Mouse (Mus musculus) forebrain, embryonic 11.5 days (tissue): ENCODE results near the gene Dnase1l1. TPM values are rescaled to one million over a fixed set of nuclear protein-coding genes. Genes with fewer than 3 reads are reported as not detected.

Experiments used
- ATAC-seq: fragments of 200-750 bp; cut with Nextera tagmentation; replicated peaks from 2 replicates; pipeline ENCODE4 v1.8.0; 2017; ENCODE audit warnings: moderate TSS enrichment; ENCODE audit not compliant: low FRiP score
- DNase-seq: peaks from one replicate; pipeline ENCODE4 v3.0.0-alpha.2; 2017; ENCODE audit warnings: low spot score
- H3K27ac ChIP-seq: fragments of 300-500 bp; sonication (generic); 2 replicates; pipeline ENCODE4 v1.5.1; 2014; ENCODE audit warnings: low read depth, low read length
- H3K27me3 ChIP-seq: fragments of 300-500 bp; sonication (generic); 2 replicates; pipeline ENCODE4 v1.6.1; 2014; ENCODE audit warnings: mild to moderate bottlenecking, low read length, mixed read lengths; ENCODE audit not compliant: control insufficient read depth, insufficient read depth
- H3K36me3 ChIP-seq: fragments of 300-500 bp; sonication (generic); 2 replicates; pipeline ENCODE4 v1.6.1; 2014; ENCODE audit warnings: mild to moderate bottlenecking, low read length, moderate library complexity, mixed read lengths; ENCODE audit not compliant: control insufficient read depth, insufficient read depth
- H3K4me1 ChIP-seq: fragments of 300-500 bp; sonication (generic); replicated peaks from 2 replicates; pipeline ENCODE4 v1.6.1; 2014; ENCODE audit warnings: low read length, mixed read lengths; ENCODE audit not compliant: control insufficient read depth, insufficient read depth
- H3K4me2 ChIP-seq: fragments of 300-500 bp; sonication (generic); 2 replicates; pipeline ENCODE4 v1.6.1; 2014; ENCODE audit warnings: low read depth, mild to moderate bottlenecking, low read length, moderate library complexity, mixed read lengths; ENCODE audit not compliant: severe bottlenecking
- H3K4me3 ChIP-seq: fragments of 300-500 bp; sonication (generic); 2 replicates; pipeline ENCODE4 v1.5.1; 2014; ENCODE audit warnings: low read depth, low read length
- H3K9ac ChIP-seq: fragments of 300-500 bp; sonication (generic); 2 replicates; pipeline ENCODE4 v1.6.1; 2014; ENCODE audit warnings: low read length
- H3K9me3 ChIP-seq: fragments of 300-500 bp; sonication (generic); 2 replicates; pipeline ENCODE4 v1.6.1; 2016; ENCODE audit warnings: low read length, mixed read lengths; ENCODE audit not compliant: control insufficient read depth
- WGBS: fragments of 180-500 bp; shearing (Covaris S2); extraction: QIAGEN DNeasy Blood & Tissue Kit; methylation state at CpG from one replicate; pipeline ENCODE4 v1.1.7; 2014; 5-methylcytosine and 5-hydroxymethylcytosine counted together
- polyA plus RNA-seq: library from polyadenylated mRNA; unstranded; fragments of >200 nt; fragmentation: Nextera tagmentation; extraction: Ambion mirVana; gene quantifications from 2 replicates; pipeline ENCODE4 v1.2.1, GENCODE M21; 2014

Gene Dnase1l1
- polyA plus RNA-seq = 3.5 and 5.2 TPM in 2 replicates

DNA sequence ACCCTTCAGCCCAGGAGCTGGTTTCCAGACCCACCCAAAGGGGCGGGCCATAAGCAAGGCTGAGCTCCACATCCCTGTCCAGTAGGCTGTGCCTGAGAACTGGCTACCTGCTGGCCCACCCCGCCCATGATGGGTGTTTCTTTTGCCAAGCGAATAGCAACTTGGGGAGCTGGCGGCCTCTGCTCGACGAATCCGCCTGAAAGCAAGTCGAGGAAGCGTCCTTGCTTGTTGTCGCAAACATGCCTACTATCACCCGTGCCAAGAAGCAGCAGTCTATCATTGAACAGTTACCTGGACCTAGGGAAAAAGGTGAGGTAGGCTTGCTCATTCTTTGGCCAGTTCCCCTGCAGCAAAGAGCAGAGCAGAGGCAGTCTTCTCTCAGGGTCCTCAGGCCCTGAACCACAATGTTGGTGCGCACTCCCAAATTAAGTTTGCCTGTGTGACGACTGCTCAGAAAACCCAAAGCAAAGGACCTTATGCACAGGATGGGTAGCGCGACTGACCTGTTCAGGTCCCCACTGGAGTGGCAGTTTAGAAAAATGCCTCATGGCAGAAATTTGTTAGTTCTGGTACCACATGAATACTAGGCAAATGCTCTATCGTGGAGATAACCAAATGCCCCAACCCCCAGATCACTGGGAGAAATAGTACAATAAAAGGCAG is at the start of gene Dnase1l1, which contains the start of gene Taz:
TSS of gene Dnase1l1 (minus strand) at position 606 of the 663 bp plus-strand sequence.
TSS of gene Taz (plus strand) at position 181 of the 663 bp plus-strand sequence.
- DNase-seq (peak; percentile 70), ATAC-seq (peak; percentile 78)
- H3K4me2 ChIP-seq = peak within 1 kb of the TSS; percentile 64
- H3K4me3 ChIP-seq = peak within 1 kb of the TSS; percentile 49
- H3K27me3 ChIP-seq = no peaks in the 10 kb centered on the region
- peak within 1 kb of the TSS; percentile 25; the same call in 1 of the 2 replicates for H3K27ac ChIP-seq
- WGBS = 15% methylated on average over 16 of the region's 16 CpGs
- H3K36me3 ChIP-seq = no peaks in the 10 kb centered on the region
- peaks cover 4% of the 10 kb centered on the region; the same call in 1 of the 2 replicates for H3K4me1 ChIP-seq
- H3K9me3 ChIP-seq = no peaks in the 10 kb centered on the region
- peak within 1 kb of the TSS; percentile 68 for H3K9ac ChIP-seq

- Histone ChIP-seq H3K9ac (peak overlapping the region; percentile 66), H3K4me1 (no peaks in the 10 kb centered on the region), H3K36me3 (no peaks in the 10 kb centered on the region), H3K27ac (no peak overlapping the region), H3K4me2 (peak overlapping the region; percentile 67), H3K4me3 (peak overlapping the region; percentile 49), H3K9me3 (no peaks in the 10 kb centered on the region), H3K27me3 (no peaks in the 10 kb centered on the region)
- ATAC-seq (no peak), DNase-seq (no peak)
- 67% methylated on average over 2 of the region's 2 CpGs for WGBS
Observed at GRCm38 (mm10) chrX:74330166-74330930, 48.2 kb upstream of the Dnase1l1 start.

DNA sequence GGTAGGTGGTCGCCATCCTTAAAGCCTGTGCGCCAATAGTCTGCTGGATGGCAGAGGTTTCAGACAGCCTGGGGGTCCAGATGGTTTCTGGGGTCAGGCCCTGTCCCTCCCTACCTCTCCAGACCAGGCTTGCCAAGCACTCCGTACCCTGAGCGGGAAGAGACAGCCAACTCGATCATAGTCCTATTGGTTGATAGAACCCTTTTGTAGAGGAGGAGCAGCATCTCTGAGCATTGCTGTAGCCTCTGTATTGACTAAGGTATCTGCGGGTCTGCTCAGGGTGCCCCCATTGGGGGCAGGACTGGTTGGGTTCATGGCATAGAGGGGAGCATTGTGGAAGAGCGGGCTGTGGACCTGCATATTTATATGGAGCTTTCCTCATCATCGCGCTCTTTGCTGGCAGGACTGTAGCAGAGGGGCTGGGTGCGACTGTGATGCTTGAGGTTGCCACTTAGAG is 47.1 kb upstream of the Dnase1l1 start:
- no peaks in the 10 kb centered on the region for H3K4me1 ChIP-seq
- H3K27ac ChIP-seq = no peak overlapping the region
- DNase-seq (no peak), ATAC-seq (peak; percentile 75)
- H3K4me3 ChIP-seq = peak overlapping the region; percentile 49
- no peaks in the 10 kb centered on the region for H3K36me3 ChIP-seq
- H3K9ac ChIP-seq = peak overlapping the region; percentile 66
- 18% methylated on average over 9 of the region's 10 CpGs for WGBS
- peak overlapping the region; percentile 67 for H3K4me2 ChIP-seq
- H3K27me3 ChIP-seq = no peaks in the 10 kb centered on the region
- no peaks in the 10 kb centered on the region for H3K9me3 ChIP-seq

- Histone ChIP-seq H3K36me3 (no peaks in the 10 kb centered on the region), H3K4me1 (no peaks in the 10 kb centered on the region), H3K4me3 (peak within 1 kb of the TSS; percentile 49), H3K4me2 (peak within 1 kb of the TSS; percentile 67), H3K9me3 (no peaks in the 10 kb centered on the region), H3K27me3 (no peaks in the 10 kb centered on the region), H3K9ac (peak within 1 kb of the TSS; percentile 66), H3K27ac (peak within 1 kb of the TSS; percentile 68)
- 26% methylated on average over 26 of the region's 30 CpGs for WGBS
- DNase-seq (peak; percentile 86), ATAC-seq (peak; percentile 96)
Observed at GRCm38 (mm10) chrX:74328725-74329161, 46.6 kb upstream of the Dnase1l1 start, which contains the start of gene Plxna3. Gene Plxna3 (plus strand): TSS chrX:74329066.

DNA sequence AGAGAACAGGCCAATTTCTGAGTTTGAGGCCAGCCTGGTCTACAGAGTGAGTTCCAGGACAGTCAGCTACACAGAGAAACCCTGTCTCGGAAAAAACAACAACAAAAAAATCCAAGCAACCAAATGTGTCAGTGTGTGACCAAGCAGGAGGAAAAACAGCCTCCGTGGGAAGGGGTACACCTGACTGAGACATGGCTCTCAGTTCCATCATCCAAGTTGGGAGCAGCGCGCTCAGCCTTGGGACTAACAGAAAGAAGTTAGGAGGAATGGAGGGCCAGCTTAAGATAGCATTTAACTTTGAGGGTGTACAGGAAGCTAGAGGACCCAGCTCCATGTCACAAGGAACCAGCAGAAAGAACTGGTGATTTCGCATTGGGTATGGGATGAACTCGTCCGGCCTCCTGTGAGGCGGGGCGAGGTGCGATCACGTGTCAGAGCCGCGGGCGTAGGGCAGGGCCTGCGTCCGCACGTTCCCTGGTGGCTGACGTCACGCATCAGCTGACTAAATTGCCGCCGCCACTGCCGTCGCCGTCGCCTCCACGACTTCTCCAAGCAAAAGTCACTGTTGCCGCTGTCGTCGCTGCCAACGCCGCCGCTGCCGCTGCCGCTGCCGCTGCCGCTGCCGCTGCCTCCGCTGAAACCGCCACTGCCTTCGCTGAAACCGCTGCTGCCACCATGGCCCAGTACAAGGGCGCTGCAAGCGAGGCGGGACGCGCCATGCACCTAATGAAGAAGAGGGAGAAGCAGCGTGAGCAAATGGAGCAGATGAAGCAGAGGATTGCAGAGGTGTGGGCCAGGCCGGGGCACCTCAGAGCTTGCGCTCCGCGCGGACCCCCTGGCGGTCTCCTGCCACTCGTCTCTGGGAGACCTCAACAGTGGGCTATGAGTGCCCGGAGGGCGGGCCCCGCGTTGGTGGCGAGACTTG is 30.7 kb upstream of the Dnase1l1 start, which contains the start of gene Fam50a:
TSS of gene Fam50a (plus strand) at position 494 of the 925 bp plus-strand sequence.
- Histone ChIP-seq H3K9ac (peak within 1 kb of the TSS; percentile 64), H3K27ac (peak within 1 kb of the TSS; percentile 27; the same call in 1 of the 2 replicates), H3K36me3 (peaks cover 9% of the 10 kb centered on the region), H3K4me3 (peak within 1 kb of the TSS; percentile 50), H3K9me3 (no peaks in the 10 kb centered on the region), H3K27me3 (no peaks in the 10 kb centered on the region), H3K4me1 (no peaks in the 10 kb centered on the region), H3K4me2 (peak within 1 kb of the TSS; percentile 71)
- peak; percentile 96 for ATAC-seq
- peak; percentile 90 for DNase-seq
- 26% methylated on average over 50 of the region's 59 CpGs for WGBS

DNA sequence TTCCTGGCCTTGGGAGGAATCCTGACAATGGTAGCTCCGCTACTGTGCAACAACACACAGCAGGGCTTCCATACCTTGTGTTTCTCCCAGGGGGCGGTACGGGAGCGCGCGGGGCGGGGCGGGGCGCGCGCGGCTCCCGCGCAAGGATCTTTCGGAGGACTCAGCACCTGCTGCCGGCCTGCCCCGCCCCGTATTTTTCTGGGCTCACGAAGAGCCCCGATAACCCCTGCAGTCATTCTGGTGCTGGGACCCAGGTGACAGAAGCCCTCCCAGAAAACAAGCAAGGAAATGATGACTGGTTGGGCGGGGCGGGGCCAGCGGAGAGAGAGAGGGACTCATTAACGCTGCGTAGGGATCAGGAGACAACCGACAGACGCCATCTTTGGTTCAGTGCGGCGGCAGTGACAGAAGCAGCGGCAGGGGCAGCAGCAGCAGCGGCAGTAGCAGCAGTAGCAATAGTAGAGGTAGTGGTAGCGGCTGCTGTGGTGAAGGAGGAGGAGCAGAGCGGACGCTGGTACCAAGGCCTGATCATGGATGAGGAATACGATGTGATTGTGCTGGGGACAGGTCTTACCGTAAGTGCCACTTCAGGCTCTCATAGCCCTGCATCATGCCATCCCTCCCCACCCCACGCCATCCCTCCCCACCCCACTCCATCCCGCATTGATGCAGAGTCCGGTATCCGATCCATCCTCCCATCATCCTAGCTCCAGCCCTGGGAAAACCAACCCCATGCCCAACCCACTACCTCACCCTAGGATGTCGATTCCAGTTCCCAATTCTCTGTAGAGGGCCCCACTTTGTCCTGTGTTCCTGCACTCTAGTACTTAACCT is 22.9 kb upstream of the Dnase1l1 start, which contains the start of gene Gdi1:
TSS of gene Gdi1 (plus strand) at position 132 of the 834 bp plus-strand sequence.
- H3K27ac ChIP-seq = peak within 1 kb of the TSS; percentile 83
- H3K9me3 ChIP-seq = no peaks in the 10 kb centered on the region
- WGBS = 16% methylated on average over 38 of the region's 41 CpGs
- peaks cover 8% of the 10 kb centered on the region for H3K36me3 ChIP-seq
- peak; percentile 83 for ATAC-seq
- peak within 1 kb of the TSS; percentile 72 for H3K9ac ChIP-seq
- H3K4me3 ChIP-seq = peak within 1 kb of the TSS; percentile 56
- H3K4me2 ChIP-seq = peak within 1 kb of the TSS; percentile 59
- H3K27me3 ChIP-seq = no peaks in the 10 kb centered on the region
- peak; percentile 87 for DNase-seq
- no peaks in the 10 kb centered on the region for H3K4me1 ChIP-seq

DNA sequence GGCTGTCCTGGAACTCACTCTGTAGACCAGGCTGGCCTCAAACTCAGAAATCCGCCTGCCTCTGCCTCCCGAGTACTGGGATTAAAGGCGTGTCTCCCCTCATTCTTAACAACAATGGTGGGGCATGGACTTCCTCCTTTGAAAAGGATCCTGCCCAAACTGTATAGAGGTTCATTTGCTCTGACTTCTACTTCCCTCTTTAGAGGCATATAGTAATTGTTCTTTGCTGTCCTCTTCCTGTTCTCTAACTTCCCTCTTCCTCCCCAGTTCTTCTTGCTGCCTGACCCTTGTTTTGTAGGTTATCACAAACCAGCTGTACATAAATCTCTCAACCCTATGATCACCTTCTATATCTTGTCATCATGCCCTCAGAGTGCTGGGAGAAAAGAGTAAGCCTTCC is 17.6 kb upstream of the Dnase1l1 start:
- no peak for DNase-seq
- Histone ChIP-seq H3K4me3 (no peak overlapping the region), H3K4me1 (0 out of 2 replicates have a peak, but pooled peaks cover 2% of the 10 kb centered on the region), H3K9me3 (no peaks in the 10 kb centered on the region), H3K27me3 (no peaks in the 10 kb centered on the region), H3K27ac (no peak overlapping the region), H3K36me3 (no peaks in the 10 kb centered on the region; the same call in 1 of the 2 replicates), H3K4me2 (no peak overlapping the region), H3K9ac (no peak overlapping the region)
- no peak for ATAC-seq
- 87% methylated on average over 3 of the region's 3 CpGs for WGBS
